In genomic region chr11:31824504-31825166, GRCm38 (mm10) we compare ENCODE assay signal across 8 mouse cellular contexts. TPM values are rescaled to one million over a fixed set of nuclear protein-coding genes. Genes with fewer than 3 reads are reported as not detected.
A peak's percentile ranks its signal among the peaks of the same experiment; 100 is the strongest.
DNase-seq lines count a peak whose midpoint lies in the region; ATAC-seq and TF ChIP-seq lines count a peak whose summit lies in the region.

No protein-coding gene starts in this region.

- peak; percentile 61 for DNase-seq in ovary, adult 18-20 months (ENCODE audit: low spot score)
- no peak for DNase-seq in ovary, postnatal 10 days (ENCODE audit: low spot score)
- DNase-seq in brain, adult 2 months (ENCODE audit: low read depth, low spot score): peak; percentile 90
- peak; percentile 16 for DNase-seq in heart, postnatal 0 days (ENCODE audit: low spot score)
- DNase-seq in skeletal muscle tissue, adult 2 months (ENCODE audit: low read depth, low spot score): peak; percentile 42
- no peak for DNase-seq in embryo, embryonic 10.5 days (ENCODE audit: low spot score)
- no peak for DNase-seq in left cerebral cortex, adult 8-10 months (ENCODE audit: low spot score in 2 of 2)

- WGBS in heart, postnatal 0 days: 51% methylated on average over 14 of the region's 14 CpGs
- 64% methylated on average over 14 of the region's 14 CpGs for WGBS in liver, embryonic 12.5 days (ENCODE audit: insufficient replicate concordance)

- H3K4me3 ChIP-seq in heart, postnatal 0 days (ENCODE audit: low read depth, low read length): no peak overlapping the region
- H3K4me3 ChIP-seq in liver, embryonic 12.5 days: no peak overlapping the region

- TF ChIP-seq CTCF in heart, postnatal 0 days (IDR thresholded peaks at IDR 0.05; ENCODE audit: low read depth): no peak

- no peak; the same call in 1 of the 2 replicates for ATAC-seq in heart, postnatal 0 days (ENCODE audit: insufficient read depth, low read depth)
- ATAC-seq in liver, embryonic 12.5 days: peak; percentile 79

- TF ChIP-seq EP300 in heart, postnatal 0 days (IDR thresholded peaks at IDR 0.05; ENCODE audit: low read depth): no peak

- H3K9ac ChIP-seq in heart, postnatal 0 days (replicated peaks; ENCODE audit: low read depth, low read length): no peak overlapping the region
- H3K9ac ChIP-seq in liver, embryonic 12.5 days: peak overlapping the region; percentile 34; the same call in 1 of the 2 replicates

- no peaks in the 10 kb centered on the region for H3K27me3 ChIP-seq in heart, postnatal 0 days (ENCODE audit: control insufficient read depth, insufficient read depth, low read length)
- H3K27me3 ChIP-seq in liver, embryonic 12.5 days (replicated peaks): no peaks in the 10 kb centered on the region

- peaks cover 15% of the 10 kb centered on the region; the same call in 1 of the 2 replicates for H3K4me1 ChIP-seq in heart, postnatal 0 days (ENCODE audit: control insufficient read depth, insufficient read depth)
- H3K4me1 ChIP-seq in liver, embryonic 12.5 days: peaks cover 94% of the 10 kb centered on the region

- H3K27ac ChIP-seq in heart, postnatal 0 days (ENCODE audit: low read depth): no peak overlapping the region
- peak overlapping the region; percentile 78 for H3K27ac ChIP-seq in liver, embryonic 12.5 days

- no peak overlapping the region for H3K4me2 ChIP-seq in heart, postnatal 0 days (ENCODE audit: low read depth, low read length)
- H3K4me2 ChIP-seq in liver, embryonic 12.5 days: peak overlapping the region; percentile 16; the same call in 1 of the 2 replicates

- no peaks in the 10 kb centered on the region for H3K36me3 ChIP-seq in heart, postnatal 0 days (replicated peaks; ENCODE audit: control insufficient read depth, insufficient read depth, low read length)
- H3K36me3 ChIP-seq in liver, embryonic 12.5 days: no peaks in the 10 kb centered on the region

- H3K9me3 ChIP-seq in heart, postnatal 0 days (replicated peaks; ENCODE audit: control insufficient read depth, low read length): no peaks in the 10 kb centered on the region
- H3K9me3 ChIP-seq in liver, embryonic 12.5 days (replicated peaks): no peaks in the 10 kb centered on the region

RNA-seq across cellular contexts. Expression of gene Cpeb4, which starts 47.4 kb away (rescaled TPM):
- total RNA-seq in heart, postnatal 0 days (2014; rRNA removed; ENCODE audit: low replicate concordance): 30.2 and 39.6 TPM in 2 replicates
- polyA plus RNA-seq in heart, postnatal 0 days (2015; fragmentation: Nextera tagmentation; extraction: Ambion mirVana): 6.5 and 7.2 TPM in 2 replicates
- polyA plus RNA-seq in liver, embryonic 12.5 days (2016; fragmentation: Nextera tagmentation; extraction: Ambion mirVana): 21.5 and 24.7 TPM in 2 replicates
- total RNA-seq in left cerebral cortex, adult 8-10 months (2022): 100 to 1,000 TPM; 139 to 172 (median 151) TPM

Comparison
In these comparisons a context has a peak if more than half of its experiments do, and no peak if none do; other contexts are left out.
1. DNase-seq: peak in ovary, adult 18-20 months (single experiment), brain, adult 2 months (single experiment), heart, postnatal 0 days (single experiment) and skeletal muscle tissue, adult 2 months (single experiment); none in ovary, postnatal 10 days (single experiment), embryo, embryonic 10.5 days (single experiment) and left cerebral cortex, adult 8-10 months (0 of 2).